Mouse (Mus musculus): ENCODE results near the gene Pgc.

Gene Pgc

DNA sequence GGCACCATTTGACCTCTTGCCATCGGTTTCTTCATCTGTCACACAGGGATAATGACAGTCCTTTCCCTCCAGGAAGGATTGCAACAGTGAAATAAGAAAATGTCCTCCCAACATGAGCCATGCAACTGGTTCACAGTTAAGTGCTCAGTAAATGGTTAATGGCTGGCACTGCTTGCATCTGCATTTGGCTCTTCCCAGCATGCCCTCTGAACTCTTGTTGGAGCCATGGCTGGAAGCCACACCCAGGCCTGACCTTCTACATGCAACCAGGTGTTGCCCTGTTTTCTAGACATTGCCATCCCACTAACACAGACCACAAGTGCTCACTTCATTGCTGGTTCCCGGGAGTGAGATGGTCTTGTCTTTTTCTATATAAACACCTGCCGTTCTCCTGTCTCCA lies 18.7 kb upstream of the Pgc start:
- in situ Hi-C loops (cut with MseI, MboI), result no loop called here

DNA sequence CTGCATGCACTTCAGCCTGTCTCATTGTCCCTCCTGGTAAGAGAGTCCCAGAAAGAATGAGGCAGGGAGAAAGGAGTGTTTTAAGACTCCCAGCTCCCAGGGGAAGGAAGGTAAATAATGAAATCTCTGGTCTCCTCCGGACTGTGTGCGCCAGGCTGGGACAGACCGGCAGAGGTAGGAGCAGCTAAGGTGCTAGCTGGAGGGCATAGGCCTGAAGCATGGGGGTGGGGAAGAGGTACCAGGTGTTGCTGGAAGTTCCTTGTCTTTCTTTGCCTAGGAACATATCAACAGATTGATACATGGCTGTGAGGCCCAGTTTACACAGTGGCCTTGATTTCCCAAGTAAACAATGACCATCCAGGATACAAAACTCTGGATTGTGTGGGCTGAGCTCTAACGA lies 17.7 kb upstream of the Pgc start:
- in situ Hi-C loops (cut with MseI, MboI), result no loop called here

DNA sequence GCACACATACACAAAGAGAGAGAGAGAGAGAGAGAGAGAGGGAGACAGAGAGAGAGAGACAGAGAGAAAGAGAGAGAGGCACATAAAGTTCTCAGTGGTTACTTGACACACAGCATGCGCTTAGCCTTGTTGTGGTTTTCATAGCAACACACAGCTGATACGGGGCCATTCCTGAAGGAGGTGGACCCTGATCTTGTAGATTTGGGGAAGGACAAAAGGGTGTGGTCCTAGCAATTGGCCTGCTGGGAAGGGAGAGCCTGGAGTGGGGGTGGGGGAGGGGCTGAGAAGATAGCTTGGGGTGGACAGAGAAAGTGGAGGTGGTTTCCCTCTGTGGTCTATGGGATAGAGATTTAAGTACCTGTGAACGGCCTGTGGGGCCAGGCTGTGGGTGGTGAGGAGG lies 16.6 kb upstream of the Pgc start:
- in situ Hi-C loops (cut with MseI, MboI), result no loop called here

DNA sequence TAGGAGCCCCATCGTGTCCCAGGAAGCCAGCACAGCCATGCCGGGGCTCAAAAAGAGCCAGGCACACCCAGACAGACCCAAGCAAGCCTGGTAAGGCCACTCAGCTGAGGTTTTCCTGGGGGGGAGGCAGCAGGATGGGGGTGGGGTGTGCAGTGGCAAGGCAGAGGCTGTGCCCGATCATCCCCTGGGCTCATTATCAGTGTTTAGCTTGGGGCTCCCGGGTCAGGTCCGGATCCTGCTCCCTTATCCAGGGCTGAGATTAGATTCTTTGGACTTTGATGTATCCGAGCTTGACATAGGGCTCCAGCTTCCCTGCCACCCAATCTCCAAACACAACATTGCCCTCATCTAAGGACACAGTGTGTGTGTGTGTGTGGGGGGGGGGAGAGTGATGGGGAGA lies 14.8 kb upstream of the Pgc start:
- in situ Hi-C loops (cut with MseI, MboI), result no loop called here

DNA sequence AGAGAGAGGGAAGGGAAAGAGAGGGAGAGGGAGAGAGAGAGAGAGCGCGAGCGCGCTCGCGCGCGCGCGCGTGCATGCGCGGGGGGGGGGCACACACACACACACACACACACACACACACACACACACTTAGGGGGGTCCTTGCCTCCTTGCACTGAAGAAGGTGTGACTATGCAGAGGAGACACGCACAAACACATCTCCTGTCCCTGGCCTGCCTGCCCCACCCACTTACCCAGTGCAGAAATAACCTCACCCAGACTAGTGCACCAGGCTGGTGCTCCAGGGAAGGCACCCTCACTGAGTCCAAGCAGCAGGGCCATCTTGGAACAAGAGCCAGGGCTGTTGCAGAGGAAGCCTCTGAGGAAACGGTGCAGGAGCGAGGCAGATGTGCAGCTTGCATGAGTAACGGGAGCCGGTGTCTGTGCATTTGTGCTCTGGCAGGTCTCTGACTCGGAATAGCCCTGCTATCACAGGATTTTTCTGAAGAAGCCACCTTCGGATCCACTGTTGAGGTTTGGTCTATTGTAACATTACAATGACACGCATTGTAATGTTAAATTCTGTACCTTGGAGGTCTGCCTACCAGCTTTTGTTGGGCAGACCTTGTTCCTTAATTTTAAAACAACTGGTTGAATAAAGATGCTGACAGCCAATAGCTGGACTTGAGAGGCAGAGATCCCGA lies 13.6 kb upstream of the Pgc start:
- in situ Hi-C loops (cut with MseI, MboI), result no loop called here

DNA sequence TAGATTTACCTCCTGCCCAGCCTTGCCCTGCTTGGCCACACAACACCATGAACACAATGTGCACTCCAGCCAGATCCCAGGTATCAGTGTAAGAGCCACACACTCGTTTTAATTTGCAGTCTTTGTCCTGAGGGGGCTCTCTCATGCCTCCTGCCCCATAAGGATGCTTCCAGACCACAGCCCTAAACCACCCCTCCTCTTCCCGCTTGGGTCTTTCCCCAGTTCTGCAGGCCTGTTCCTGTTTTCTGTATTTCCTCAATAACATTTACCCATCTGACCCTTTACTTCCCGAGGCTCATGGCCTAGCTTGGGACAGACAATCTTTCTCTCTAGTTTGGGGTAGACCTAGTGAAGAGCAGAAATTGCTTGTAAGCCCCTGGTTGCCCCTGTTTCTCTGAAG lies 11.6 kb upstream of the Pgc start:
- in situ Hi-C loops (cut with MseI, MboI), result no loop called here

DNA sequence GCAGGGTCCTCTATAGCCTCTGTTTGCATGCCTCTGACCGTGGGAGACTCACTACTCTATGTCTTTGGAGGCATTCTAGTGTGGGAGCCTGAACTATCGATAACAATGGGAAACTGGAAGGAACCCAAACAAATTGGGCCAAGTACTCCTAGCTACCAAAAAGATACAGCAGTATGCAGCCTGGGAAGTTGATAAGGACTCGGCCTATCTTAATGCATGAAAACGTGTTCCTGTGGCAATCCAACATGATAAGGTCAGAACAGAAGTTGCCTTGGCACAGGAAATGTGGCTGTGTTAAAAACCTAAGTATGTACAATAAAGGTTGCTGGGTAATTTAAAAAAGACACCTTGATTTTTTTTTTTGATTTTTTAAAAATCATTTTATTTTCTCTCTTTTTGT lies 5.5 kb upstream of the Pgc start:
- in situ Hi-C loops (cut with MseI, MboI), result no loop called here

DNA sequence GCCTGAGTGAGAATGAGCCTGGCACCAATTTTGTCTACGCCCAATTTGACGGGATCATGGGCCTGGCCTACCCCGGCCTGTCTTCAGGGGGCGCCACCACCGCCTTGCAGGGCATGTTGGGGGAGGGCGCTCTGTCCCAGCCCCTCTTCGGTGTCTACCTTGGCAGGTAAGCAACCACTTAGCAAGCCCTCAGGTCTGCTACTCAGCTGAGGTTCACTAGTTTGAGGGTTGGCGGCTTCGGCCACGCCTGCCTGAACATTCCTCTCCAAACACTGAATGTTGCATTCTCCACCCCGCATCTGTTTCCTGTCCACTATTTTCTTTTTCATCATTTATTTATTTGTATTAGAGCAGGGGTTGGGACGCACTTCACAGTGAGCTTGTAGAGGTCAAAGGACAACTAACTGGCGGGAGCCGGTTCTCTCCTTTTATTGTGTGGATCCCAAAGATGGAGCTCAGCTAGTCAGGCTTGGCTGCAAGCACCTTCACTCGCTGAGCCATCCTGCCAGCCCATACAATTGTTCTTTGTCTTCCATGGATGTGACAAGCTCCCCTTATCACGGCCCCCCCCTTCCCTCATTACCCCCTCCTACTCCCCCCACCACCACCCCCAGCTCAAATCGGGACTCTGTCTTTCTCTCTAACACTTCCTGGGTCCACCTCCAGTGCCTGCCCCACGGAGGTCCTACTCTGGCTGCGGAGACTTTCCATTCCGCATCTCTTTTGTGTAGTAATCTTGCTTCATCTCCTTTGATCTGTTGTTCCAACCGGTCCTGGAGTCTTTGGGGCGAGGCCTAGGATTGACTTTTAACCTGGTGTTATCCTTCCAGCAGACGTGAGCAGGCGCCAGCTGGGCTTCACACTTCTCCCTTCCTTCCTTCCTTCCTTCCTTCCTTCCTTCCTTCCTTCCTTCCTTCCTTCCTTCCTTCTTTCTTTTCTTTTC lies 4.3 kb downstream of the Pgc start:
- in situ Hi-C loops (cut with MseI, MboI), result no loop called here

DNA sequence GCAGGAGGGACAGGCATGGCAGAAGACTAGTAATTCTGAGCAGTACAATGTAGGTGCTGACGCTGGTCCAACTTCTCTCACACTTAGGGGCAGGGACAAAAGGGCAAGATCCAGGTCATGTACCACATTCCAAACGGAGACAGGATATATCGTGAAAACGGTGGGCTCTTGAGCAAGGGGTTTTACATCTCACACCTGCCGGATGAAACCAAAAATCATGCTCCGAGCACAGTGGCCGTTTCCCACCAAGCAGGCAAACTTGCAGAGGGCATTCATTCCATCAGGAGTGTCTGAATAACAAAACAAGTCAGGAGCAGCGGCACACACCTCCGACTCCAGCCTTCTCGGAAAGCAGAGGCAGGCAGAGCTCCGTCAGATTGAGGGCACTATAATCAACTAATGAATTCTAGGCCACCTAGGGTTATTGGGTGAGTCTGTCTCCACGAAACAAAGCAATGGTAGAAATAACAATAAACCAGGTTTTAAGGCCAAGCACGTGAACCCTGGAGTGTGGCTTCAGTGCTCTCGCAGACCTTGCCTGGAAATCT lies 9.0 kb downstream of the Pgc start:
- in situ Hi-C loops (cut with MseI, MboI), result no loop called here

DNA sequence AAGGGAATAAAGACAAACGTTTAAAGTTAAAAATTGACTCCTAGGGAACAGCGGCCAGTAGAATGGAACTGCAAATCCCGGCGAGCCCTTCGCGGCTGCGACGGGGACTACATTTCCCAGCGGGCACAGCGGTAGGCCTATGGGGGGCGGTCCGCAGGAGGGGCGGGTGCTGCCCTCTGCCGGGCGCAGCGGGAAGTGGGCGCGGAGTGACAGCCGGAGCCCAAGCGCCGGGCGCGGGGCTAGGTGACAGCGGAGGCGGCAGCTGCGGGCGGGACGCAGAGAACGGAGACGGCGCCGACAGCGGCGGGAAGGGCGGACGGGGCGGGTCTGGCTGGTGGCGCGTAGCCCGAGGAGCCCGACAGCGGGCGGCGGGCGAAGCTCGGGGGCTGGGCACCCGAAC lies 10.2 kb downstream of the Pgc start, which contains the start of gene Tfeb:
Gene Tfeb, plus strand, starts transcription at position 175 of the 400 bp plus-strand sequence.
- in situ Hi-C loops (cut with MseI, MboI), result no loop called here

DNA sequence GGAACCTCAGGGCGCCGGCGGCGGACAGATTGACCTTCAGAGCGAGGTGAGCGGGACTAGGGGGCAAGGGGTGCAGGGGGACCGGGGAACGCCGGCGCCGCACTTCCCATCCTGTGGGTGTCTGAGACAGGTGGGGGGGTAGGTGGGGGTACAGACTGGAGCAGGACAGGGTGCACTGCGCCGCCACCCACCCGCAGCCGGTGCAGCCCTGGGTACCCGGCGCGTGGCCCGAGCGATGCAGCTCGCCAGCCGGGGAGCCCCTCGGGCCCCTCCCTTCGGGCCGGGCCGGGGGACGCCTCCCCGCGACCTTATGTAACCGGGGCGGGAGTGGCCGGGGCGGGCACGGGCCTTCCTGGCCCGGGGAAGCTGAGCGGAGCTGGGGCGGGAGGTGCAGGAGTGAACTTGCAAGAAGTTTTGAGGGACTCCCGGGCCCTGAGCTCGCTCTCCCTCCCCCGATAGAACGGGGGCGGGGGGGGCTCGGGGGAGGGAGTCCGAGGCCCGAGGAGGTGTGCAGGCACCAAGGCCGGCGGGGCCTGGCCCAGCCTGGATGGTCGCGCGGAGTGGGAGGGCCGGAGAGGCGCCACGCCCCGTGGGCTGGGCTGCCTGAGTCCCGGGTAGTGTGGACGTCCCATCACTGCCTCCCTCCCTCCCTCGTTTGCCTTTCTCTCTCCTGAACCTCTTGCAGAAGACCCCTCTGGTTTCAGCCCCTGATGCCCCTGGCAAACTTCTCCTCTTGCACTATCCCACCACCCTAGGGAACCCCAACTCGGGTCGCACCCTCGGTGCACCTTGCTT lies 10.8 kb downstream of the Pgc start:
- in situ Hi-C loops (cut with MseI, MboI), result no loop called here

DNA sequence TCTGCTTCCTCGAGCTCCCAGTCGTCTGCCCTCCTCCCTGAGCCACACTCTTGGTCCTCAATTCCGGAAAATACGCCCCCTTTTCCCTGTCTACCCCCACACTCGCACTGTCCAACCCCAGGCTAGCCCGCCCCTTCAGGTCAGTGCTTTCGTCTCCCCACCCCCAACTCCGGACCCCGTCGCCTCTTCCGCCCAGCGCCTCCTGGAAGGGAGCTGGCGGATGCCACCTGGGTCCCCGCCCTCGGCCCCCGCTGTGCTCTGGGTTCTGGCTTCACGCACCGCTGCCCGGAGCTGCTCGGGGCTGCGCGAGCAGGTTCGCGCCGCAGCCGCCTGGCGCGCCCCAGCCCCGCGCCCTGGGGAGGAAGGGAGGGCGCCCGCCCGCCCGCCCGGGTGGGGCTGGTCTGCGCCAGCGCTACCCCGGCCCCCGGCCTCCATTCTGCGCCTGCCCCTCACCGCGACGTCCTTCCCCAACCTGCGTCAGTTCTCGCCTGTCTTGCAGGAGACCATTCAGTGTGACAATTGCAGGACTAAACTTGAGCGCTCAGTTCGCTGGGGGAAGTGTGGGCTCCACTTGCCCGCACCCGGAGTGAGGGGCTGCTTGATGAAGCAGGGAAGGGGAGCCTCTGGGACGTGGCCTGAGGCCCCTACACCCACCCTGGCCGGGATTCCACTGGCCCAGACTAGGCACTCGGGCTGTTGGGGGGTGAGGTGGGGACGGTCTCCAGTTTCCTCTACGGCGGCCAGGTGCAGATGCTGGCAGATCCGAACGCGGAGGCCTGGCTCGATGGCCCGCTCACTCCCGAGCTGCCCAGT lies 11.6 kb downstream of the Pgc start:
- in situ Hi-C loops (cut with MseI, MboI), result no loop called here

DNA sequence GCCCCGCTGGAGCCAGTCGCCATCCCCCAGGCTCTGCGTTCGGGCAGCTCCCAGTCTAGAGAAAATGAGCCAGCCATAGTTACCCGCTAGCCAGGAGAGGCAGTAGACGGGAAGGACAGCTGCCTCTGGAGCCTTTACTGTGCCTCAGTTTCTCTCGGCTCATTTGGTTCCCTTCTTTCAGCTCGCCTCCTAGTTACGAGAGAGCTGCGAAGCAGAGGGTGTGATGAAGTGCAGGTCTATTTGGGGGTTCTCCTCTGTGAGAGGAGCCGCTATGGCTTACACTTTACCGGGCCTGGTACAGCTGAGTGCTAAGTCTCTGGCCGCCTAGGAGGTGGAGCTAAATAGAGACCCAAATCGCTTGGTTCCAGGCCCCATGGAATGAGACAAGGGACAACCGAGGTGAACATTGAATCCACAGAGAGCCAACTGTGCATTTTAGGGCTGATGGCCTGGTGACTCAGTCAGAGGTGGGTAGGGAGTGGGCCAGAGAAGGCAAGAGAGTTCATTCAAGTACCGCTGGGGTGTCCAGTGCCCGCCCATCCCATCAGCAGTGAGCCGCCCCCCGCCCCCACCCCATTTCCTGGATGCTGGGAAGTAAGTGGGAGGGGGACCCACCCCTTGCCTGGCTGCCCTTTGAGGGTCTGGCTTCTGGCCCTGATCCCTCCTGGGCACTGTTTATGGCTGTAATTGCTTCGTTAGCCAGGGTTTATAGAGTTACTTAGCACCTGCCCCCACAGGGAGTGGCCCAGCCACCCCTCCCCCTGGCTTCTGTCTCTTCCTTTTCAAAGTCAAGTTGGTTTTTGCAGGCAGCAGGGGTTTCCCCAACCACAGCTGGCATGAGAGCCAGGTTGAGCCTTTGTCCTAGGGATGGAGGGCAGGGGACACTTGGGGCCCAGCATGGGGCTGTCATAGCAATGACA lies 12.5 kb downstream of the Pgc start:
- in situ Hi-C loops (cut with MseI, MboI), result no loop called here

DNA sequence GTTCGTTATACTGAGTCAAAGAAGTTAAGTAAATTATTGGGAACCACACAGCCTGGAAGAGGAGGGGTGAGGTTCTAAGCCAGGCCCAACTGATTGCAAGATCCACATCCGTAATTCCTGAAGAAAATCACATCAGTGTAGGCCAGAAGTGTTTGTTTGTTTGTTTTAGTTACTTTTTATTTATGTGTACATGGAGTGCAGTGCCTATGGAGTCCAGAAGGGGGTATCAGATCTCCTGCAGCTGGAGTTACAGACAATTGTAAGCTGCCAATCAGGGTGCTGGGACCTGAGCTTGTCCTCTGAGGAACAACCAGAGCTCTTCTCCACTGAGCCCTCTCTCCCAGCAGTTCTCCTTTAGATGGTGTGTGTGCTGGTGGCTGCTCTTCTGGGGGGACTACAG lies 13.5 kb downstream of the Pgc start:
- in situ Hi-C loops (cut with MseI, MboI), result loop anchor here in 1 of 2 experiments (5.0 kb wide), 1 partner anchor 52 kb away; no protein-coding TSS in a partner anchor

DNA sequence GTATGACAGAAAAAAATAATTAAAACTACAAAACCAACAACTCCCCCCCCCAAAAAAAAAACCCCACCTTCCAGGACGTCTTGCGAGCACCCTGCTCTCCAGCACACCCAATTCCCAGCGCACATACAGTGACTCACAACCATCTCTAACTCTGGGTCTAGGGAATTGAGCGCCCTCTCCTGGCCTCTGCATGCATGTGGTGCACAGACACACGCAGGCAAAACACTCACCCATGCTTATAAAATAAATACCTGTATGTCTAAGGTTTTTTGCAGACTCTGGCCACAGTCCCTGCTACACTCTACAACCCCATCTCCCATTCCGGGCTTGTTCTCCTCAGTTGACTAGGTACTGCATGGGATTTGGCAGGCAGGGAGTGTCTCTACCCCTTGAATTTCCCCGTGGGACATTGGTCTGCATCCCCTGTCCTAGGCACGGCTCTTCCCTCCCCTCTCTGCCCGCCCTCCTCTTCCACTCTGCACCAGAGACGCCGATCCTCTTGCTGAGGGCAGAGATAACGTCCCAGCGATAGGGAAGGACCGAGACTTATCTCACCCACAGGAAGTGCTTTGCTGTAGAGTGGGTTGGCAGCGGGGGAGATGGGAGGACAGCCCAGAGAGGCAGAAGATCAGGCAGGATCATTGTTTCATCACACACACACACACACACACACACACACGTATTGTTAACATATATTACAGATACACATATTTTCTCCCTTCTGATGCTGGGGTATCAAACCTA lies 16.5 kb downstream of the Pgc start:
- in situ Hi-C loops (cut with MseI, MboI), result loop anchor here in 1 of 2 experiments (5.0 kb wide), 1 partner anchor 49 kb away; no protein-coding TSS in a partner anchor

DNA sequence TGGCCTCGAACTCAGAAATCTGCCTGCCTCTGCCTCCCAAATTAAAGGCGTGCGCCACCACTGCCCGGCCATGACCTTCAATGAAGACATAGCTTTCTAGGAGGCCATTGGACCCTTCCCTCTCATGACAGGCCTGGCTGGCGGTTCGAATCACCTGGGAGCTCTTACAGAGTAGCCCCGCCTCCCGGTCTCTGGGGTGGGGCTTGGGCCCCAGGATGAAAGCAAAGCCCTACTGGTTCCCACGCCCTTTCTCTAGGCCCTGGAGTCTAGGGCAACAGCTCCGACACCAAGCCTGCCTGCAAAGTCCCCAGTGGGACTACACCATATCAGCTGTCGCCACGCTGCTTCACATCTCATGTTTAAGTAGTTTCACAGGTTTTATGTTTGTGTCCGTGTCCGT lies 17.4 kb downstream of the Pgc start:
- in situ Hi-C loops (cut with MseI, MboI), result loop anchor here in 1 of 2 experiments (5.0 kb wide), 1 partner anchor 48 kb away; no protein-coding TSS in a partner anchor

DNA sequence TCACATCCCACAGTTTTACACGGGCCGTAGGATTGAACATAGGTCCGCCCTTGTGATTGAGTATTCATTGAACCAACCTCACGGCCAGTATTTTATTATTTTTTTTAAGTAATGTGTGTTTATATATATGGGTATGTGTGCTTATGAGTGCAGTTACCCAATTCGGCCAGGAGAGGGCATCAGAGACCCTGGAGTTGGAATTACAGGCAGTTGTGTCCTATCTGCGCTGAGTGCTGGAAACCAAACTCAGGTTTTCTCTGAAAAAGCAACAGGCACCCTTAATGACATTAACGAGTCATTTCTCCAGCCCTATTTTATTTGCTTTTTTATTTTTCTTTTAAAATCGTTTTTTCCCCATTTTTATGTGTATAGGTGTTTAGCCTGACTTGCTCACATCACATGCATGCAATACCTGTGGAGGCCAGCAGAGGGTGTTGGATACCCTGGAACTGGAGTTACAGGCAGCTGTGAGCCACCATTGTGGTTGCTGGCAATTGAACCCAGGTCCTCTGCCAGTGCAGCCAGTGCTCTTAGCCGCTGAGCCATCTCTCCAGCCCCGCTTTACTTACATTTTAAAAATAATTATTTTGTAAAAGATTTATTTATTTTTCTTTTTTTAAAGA lies 18.2 kb downstream of the Pgc start:
- in situ Hi-C loops (cut with MseI, MboI), result loop anchor here in 1 of 2 experiments (5.0 kb wide), 1 partner anchor 47 kb away; no protein-coding TSS in a partner anchor

DNA sequence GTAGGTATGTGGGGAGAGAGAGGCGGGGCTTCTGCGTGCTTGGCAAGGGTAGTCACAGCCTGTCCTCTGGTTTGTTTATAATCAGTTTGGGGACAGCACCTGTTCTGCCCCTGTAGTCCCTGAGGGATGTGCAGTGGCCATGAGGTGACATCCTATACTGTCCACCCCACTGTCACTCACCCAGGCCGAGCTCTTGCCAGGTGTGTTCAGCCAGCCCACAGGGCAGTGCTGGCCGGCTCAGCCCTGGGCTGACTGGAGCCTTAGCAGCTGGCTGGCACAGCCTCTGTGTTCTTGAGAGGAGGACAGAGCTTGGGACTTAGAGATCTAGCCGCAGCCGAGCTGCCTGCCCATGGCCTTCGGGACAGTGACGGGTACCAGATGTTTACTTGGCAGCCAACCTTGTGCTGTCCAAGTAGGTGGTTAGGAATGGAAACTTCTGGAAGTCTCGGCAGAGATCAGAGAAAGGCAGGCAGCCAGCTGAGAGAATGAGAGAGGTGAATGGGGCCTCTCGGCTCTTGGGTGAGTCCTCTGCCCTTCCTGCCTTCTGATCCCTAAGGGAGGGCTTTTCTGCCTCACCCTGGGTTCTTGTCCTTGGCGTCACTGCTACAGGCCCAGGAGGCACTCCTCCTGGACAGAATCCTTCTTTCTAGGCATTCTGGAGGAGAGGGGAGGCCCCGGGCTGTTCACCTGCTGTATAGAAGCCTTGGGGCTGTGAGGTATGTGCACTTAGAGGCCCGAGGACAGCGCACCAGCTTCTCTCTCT lies 22.3 kb downstream of the Pgc start:
- in situ Hi-C loops (cut with MseI, MboI), result no loop called here
